Mouse (Mus musculus) retina, embryonic 14.5 days (tissue): ENCODE measurements around the gene C2cd4c.

Experiments
- DNase-seq: peaks from one replicate; pipeline ENCODE4 v3.0.0-alpha.2; 2015; ENCODE audit warnings: low spot score

Gene C2cd4c

DNA sequence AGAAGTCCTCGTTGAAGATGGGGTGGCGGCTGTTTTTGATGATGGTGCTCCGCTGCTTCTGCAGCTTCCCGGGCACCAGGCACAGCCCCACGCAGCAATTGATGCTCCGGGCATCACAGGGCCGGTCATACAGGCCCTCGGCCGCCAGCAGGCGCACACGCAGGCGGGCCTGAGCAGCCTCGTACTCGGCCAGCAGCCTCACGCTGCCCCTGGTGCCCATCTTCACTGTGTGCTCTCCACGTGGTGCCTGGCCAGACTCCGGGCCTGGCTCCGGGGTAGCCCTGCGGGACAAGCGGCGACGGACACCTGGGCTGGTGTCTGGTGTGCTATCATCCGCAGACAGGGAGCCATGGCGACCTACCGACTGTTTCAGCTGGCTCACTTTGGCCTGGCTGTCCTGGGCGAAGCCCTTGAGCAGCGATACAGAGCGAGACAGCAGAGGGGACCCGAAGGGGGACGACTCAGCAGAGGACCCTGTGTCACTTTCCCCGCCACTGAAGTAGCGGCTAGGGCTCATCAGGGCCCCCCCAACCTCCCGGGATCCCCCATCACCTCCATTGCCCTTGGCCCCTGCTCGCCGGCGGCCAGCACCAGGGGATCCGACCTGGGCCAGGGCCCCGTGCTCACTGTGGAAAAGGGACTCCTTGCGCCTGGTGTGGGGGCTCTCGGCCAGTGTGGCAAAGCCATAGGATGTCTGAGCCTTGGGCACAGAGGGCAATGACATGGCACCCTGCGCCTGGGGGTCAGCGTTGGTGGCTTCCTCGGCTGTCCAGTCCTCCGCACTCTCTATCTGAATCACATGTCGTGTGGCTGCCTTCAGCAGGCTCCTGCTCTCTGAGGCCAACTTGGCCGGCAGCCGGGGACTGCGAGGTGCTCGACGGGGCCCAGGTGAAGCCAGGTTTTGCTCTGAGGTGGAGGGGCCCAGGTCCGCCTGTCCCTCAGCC lies 1.4 kb downstream of the C2cd4c start:
- DNase-seq, result peak; percentile 71

DNA sequence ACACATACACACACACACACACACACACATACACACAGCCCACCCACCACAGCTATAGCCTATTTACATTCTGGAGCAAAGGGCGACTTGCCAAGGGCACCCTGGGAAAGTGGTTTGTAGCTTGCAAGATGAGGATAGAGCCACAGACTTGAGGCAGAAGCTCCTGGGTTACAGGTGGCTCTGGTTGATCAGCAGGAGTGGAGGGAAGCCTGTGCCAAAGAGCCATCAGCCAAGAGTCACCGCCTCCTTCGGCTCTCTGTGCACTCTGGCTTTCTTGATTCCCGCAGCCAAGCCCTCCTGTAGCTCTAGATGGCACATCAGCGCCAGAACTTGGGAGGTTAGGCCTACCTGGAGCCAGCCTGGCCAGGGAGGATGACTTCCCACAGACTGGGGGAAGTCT lies 2.5 kb downstream of the C2cd4c start:
- DNase-seq, result no peak

DNA sequence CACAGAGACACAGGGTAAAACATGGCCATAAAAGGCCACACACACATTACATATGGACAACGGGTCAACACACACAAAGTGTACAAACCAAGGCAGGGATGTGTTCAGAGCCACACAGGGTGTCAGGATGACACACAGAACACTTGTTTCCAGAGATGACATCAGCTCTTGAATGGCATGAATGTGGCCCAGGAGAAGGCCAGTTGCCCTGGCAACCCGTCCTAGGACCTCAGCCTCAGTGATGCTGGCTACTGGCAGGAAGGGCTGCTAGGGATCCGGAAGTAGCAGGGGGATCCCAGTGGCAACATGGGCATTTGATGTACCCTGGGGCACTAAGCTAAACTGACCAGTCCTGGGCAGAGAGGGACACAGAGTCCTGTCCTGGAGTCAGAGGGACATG lies 4.5 kb downstream of the C2cd4c start:
- no peak for DNase-seq

DNA sequence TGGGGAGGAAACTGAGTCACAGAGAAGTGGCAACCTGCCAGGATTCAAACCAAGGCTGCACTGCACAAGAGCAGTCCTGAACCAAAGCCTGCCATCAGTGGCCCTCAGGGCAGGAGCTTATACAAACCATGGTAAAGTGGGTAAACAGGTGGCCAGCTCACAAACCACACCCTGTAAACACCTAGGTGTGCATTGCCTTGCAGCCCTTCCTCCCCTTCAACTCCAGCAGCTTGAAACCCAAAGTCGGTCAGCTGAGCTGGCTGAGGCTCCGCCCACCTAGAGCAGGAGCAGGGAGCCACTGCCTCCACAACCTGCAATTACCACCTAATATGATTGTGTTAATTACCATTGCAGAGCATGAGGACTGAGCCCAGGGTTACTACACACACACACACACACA lies 5.9 kb downstream of the C2cd4c start:
- DNase-seq, result no peak

DNA sequence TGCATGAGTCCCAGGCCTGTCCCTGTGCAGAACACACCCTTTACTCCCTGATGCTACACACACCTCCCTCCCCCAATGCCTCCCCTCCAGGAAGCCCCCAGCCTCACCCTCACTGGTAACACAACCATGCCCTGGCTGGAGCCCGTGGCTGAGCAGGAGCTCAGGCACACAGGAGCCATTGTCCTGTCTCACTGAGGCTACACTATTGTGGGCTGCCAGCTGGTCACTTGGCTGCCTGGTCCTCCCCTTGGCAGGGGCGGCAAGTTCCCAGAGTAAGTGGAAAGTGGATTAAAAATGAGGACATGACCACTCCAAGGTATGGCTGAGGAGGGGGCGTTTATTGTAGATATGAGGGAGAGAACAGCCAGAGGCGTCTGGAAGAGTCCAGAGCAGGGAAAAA lies 7.3 kb downstream of the C2cd4c start:
- DNase-seq, result no peak

- DNase-seq, result no peak
Observed at GRCm38 (mm10) chr10:79597936-79598230, 15.9 kb downstream of the C2cd4c start.

DNA sequence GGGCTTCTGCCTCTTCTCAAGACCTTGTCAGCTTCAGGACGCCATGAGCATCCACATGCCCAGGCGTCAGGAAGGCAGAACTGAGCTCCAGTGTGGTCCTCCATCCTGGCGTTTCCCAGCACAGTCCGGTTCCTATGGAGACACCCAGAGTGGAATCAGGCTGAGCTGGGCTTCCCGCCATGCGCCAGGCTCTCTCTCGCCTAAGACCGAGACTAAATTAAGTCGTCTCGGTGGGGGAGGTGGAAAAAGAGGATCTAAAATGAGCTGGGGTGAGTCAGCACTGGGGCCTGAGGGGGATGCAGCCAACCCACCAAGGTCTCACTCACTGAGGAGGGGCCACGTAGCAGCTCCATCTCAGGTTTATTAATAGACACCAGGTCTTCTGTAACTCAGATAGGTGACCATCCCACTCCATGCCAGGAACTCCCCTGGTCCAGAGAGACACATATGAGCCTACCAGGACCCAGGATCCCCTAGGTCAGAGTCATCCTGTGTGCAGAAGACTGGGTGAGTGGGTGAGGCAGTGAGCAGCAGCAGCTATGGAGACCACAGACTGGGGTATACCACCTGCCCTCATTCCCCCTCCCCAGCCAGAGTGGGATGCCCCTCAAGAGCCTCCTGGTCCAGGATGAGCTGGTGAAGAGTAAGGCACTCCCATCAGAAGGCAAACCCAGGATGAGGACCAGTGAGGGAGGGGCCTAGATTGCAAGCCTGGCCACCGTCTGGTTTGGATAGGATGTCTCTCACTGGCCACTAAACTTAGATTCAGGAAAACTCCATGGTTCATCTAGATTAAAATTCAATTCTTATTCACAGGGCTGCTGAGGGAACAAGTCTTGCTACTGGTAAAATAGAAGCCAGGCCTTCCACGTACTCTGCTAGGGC lies 16.5 kb downstream of the C2cd4c start:
- no peak for DNase-seq

DNA sequence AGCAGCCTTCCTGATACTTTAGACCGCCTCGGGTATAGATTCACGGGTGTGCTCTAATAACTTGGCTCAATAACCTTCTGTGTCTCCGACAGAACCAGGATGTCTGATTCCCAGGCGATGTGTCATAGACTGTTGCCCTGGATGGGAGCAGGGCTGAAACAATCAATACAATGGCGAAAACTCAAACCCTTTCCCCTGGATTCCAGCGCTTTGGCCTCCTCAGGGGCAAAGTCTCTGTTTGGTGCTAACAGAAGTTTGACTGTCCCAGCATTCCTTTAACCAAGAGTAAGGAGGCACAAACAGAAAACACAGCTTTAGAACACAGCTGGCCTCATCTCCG lies 18.3 kb downstream of the C2cd4c start:
- no peak for DNase-seq

DNA sequence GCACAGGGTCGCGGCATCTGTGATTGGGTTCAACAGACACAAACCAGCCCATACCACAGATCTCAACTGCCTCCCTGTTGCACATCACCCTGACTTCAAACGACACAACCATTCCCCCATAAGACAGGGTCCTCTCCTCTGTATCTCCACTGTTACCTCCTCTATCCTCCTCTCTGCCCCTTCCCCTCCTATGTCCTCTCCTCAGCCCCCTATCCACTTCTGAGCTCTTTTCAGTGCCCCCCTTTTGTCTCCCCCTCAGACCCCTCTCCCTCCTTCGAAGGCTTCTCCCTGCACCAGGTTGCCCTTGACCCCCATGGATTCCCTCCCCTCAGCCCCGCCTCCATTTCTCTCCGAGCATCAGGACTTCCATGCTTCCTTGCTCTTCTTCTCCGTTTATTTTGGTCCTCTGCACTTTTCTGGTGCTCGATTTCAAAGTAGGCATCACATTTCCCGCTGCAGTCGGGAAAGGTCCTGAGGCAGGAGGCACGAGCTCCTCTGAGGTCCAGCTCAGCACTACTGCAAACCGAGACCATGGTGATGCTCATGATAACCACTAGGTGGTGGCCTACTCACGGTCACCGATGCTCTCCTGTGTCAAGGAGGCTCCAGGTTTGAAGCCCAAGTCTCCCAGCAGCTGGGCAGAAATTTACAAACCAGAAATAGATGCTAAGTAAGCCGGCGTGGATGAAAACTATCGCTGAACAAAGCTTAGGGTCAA lies 18.8 kb downstream of the C2cd4c start:
- peak; percentile 94 for DNase-seq

DNA sequence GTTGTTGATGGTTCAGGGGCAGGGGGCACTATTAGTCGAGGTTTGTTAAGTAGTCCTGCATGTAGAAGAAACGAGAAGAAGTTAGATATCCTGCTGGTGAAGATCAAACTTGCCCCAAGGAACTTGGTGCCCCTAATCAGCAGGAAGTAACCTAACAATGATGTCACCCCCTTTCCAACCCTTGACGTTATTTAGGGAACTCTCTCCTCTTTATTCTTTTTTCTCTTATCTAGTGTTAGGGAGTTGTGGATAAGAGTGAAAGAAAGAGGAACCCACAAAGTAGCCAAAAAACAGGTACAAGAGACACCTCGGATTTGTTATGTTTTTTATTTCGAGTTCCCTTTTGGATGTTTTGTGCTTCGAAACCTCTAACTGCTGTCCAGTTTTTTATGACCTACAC lies 19.7 kb downstream of the C2cd4c start:
- no peak for DNase-seq

DNA sequence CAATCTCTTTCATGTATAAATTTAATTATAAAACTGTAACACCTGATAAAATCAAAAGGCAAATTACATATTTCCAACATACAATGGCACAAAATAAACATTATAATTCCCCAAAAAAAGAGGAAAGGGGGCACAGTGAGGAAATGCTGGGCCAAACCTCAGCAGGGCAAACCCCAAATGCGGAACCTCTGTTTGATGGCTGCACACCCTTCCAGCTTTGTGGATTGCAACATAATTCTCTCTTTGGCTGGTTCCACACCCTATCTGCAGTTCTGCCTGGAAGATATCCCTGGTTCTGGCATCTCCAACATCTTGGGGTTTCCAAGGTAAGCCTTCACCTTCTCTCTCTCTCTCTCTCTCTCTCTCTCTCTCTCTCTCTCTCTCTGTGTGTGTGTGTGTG lies 23.1 kb downstream of the C2cd4c start:
- no peak for DNase-seq

DNA sequence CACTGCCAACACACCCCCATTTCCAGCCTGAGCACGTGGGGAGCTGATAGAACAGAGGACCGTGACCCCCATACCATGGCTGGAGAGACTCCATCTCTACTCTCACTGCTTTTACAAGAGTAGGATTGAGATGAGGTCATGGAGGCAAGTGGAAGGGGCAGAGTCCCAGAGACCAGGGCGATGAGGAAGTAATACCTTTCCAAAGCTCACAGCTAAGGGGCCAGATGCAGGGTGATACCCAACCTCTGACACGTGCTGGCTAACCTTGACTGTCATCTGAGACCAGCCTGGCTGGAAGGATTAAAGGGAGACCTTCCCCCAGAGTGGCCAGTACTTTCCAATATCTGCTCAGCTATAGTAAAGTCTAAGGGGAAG lies 26.1 kb downstream of the C2cd4c start:
- no peak for DNase-seq

- no peak for DNase-seq
Observed at GRCm38 (mm10) chr10:79587061-79587751, 26.6 kb downstream of the C2cd4c start, which contains the start of gene Theg. Gene Theg, minus strand, starts transcription at chr10:79587331.

GRCm38 (mm10) chr10:79586243-79586642 lies 27.6 kb downstream of the C2cd4c start:
- no peak for DNase-seq

DNA sequence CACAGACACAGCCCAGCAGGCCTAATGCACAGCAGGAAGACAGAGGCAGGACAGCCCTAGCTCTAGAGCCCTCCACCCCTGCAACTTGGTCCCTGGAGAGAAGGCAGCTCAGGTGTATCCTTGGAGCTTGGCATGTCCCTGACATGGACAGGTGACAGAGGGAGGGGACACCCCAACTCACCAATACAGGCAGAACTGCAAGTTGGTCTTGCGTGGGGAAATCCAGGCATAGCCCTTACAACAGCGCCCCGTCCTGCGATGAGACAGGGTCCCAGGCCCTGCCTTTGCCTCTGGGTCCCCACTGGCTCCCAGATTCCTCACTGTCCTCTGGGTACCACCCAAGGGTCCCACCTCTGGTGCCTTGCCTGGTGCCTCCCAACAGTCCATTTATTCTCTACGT lies 28.1 kb downstream of the C2cd4c start:
- DNase-seq, result no peak

- no peak for DNase-seq
Observed at GRCm38 (mm10) chr10:79585136-79585535, 28.7 kb downstream of the C2cd4c start.

- DNase-seq, result no peak
Observed at GRCm38 (mm10) chr10:79584426-79584825, 29.4 kb downstream of the C2cd4c start.

DNA sequence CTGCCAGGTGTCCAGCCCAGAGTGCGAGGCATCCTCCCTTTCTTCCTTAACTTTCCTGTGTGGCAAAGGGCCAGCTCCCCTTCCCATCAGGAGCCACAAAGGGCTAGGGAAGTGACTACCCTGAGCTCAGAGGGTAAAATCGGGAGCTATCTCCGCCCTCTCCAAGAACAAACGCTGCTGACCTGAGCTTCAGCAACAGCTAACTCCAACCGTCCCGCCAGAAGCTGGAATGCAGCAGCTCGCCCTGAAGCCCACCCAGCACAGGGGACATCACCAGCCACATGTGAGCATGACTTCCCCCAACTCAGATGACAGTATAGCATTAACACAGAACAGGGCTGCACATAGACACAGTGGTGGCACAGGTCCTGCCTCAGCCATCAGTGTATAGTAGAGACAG lies 29.8 kb downstream of the C2cd4c start:
- DNase-seq, result no peak

- no peak for DNase-seq
Observed at GRCm38 (mm10) chr10:79581501-79581900, 32.3 kb downstream of the C2cd4c start.

- DNase-seq, result peak; percentile 74
Observed at GRCm38 (mm10) chr10:79580811-79581210, 33.0 kb downstream of the C2cd4c start.

GRCm38 (mm10) chr10:79580356-79580755 lies 33.5 kb downstream of the C2cd4c start:
- DNase-seq, result no peak

- no peak for DNase-seq
Observed at GRCm38 (mm10) chr10:79579781-79580180, 34.0 kb downstream of the C2cd4c start.
